Mouse (Mus musculus) G1E (cell line): ENCODE data around the gene C7.

Experiments used
- CTCF ChIP-seq: IDR thresholded peaks from 2 replicates; pipeline ENCODE4 v1.5.1; 2012; ENCODE audit warnings: low read depth, low read length, inconsistent platforms, mixed read lengths
- GATA1 ChIP-seq: IDR thresholded peaks from 2 replicates; pipeline ENCODE4 v1.6.1; 2012; ENCODE audit warnings: borderline replicate concordance, low read length, inconsistent platforms, mixed read lengths
- GATA2 ChIP-seq: IDR thresholded peaks from 2 replicates; pipeline ENCODE4 v1.6.1; 2012; ENCODE audit warnings: low read depth, low read length, inconsistent platforms, borderline replicate concordance
- POLR2AphosphoS5 ChIP-seq: IDR thresholded peaks from 2 replicates; pipeline ENCODE4 v1.6.1; 2012; ENCODE audit warnings: low read depth, low read length, inconsistent platforms; ENCODE audit not compliant: insufficient replicate concordance

DNA sequence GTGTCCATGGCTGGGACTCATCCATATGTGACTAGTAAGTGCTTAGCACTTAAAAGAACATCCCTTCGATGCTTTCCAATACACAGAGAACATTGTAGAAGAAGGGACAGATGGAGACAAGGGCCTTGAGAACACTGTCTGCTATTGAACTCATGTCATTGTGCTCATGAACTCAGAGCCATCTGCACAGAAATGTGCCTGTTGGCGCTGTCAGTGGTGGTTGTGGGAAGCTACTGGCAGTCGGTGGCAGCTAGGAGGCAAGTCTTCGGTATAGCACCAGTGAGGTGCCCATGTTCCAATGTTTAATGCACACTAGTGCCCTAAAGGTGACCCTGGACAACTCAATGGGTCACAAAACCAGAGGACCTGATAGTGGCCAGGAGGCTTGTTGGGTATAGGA, 38.8 kb upstream of the C7 start:
- TF ChIP-seq CTCF, result no peak
- no peak for TF ChIP-seq GATA1
- no peak for TF ChIP-seq POLR2AphosphoS5
- TF ChIP-seq GATA2, result no peak
